Mouse (Mus musculus) embryonic facial prominence, embryonic 11.5 days (tissue): ENCODE data around the gene 9530053A07Rik. TPM values are rescaled to one million over a fixed set of nuclear protein-coding genes. Genes with fewer than 3 reads are reported as not detected.

Experiments used
- ATAC-seq: fragments of 200-750 bp; cut with Nextera tagmentation; replicated peaks from 2 replicates; pipeline ENCODE4 v1.8.0; 2017; ENCODE audit warnings: low read depth; ENCODE audit not compliant: insufficient number of reproducible peaks, low FRiP score, low TSS enrichment
- DNase-seq: peaks from one replicate; pipeline ENCODE4 v3.0.0-alpha.2; 2015; ENCODE audit warnings: low spot score
- H3K27ac ChIP-seq: fragments of 300-500 bp; sonication (generic); replicated peaks from 2 replicates; pipeline ENCODE4 v1.5.1; 2014; ENCODE audit warnings: mild to moderate bottlenecking, low read depth, low read length, control low read depth
- H3K27me3 ChIP-seq: fragments of 300-500 bp; sonication (generic); 2 replicates; pipeline ENCODE4 v1.6.1; 2014; ENCODE audit warnings: mild to moderate bottlenecking, low read length, moderate library complexity, mixed read lengths; ENCODE audit not compliant: control insufficient read depth, insufficient read depth
- H3K36me3 ChIP-seq: fragments of 300-500 bp; sonication (generic); replicated peaks from 2 replicates; pipeline ENCODE4 v1.6.1; 2014; ENCODE audit warnings: low read depth, mild to moderate bottlenecking, low read length, moderate library complexity, mixed read lengths; ENCODE audit not compliant: control insufficient read depth, insufficient read depth
- H3K4me1 ChIP-seq: fragments of 300-500 bp; sonication (generic); 2 replicates; pipeline ENCODE4 v1.6.1; 2014; ENCODE audit warnings: low read length, mixed read lengths; ENCODE audit not compliant: control insufficient read depth, insufficient read depth
- H3K4me2 ChIP-seq: fragments of 300-500 bp; sonication (generic); 2 replicates; pipeline ENCODE4 v1.6.1; 2014; ENCODE audit warnings: low read depth, mild to moderate bottlenecking, control low read depth, low read length, moderate library complexity
- H3K4me3 ChIP-seq: fragments of 300-500 bp; sonication (generic); 2 replicates; pipeline ENCODE4 v1.5.1; 2014; ENCODE audit warnings: low read depth, low read length, control low read depth
- H3K9ac ChIP-seq: fragments of 300-500 bp; sonication (generic); replicated peaks from 2 replicates; pipeline ENCODE4 v1.6.1; 2014; ENCODE audit warnings: mild to moderate bottlenecking, control low read depth, low read length
- H3K9me3 ChIP-seq: fragments of 300-500 bp; sonication (generic); replicated peaks from 2 replicates; pipeline ENCODE4 v1.6.1; 2016; ENCODE audit warnings: mild to moderate bottlenecking, low read length, inconsistent platforms, mixed read lengths; ENCODE audit not compliant: control insufficient read depth
- WGBS: fragments of 180-500 bp; shearing (Covaris S2); extraction: QIAGEN DNeasy Blood & Tissue Kit; methylation state at CpG from one replicate; pipeline ENCODE4 v1.1.7; 2014; 5-methylcytosine and 5-hydroxymethylcytosine counted together
- polyA plus RNA-seq: library from polyadenylated mRNA; unstranded; fragments of >200 nt; fragmentation: Nextera tagmentation; extraction: Ambion mirVana; gene quantifications from 2 replicates; pipeline ENCODE4 v1.2.1, GENCODE M21; 2014

Gene 9530053A07Rik
- polyA plus RNA-seq, 1 experiment from 2014 or later: not detected

DNA sequence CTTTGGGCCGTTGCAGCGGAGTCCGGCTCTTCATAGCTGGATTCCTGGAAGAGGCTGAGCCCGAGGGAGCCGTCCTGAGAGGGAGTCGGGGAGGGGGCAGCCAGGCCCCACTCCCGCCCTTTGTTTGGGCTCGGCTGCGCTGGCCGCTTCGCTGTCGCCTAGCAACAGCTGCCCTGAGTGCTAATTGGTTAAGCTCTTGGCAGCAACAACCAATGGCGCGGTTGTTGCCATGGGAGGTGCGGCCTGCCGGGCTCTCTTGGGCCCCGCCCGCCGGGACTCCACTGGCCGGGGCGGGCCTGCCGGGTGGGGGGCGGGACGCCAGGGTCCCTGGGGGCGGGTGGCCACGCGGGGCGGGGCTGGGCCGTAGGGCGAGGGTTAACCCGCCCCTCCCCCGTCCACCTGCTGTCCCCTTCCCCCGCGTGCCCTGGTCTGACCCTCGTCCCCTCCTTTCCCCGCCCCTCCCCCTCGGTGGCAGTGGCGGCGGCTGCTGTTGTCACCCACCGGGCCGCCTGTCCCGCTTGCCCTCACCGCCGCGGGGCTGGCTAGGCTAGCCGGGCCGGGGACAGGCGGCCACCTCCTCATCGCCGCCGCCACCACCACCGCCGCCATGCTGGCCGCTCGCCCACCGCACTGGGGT is 50.6 kb downstream of the 9530053A07Rik start:
- Histone ChIP-seq H3K4me3 (peak overlapping the region; percentile 96), H3K4me2 (peak overlapping the region; percentile 83), H3K27me3 (no peaks in the 10 kb centered on the region), H3K36me3 (peaks cover 33% of the 10 kb centered on the region), H3K9ac (peak overlapping the region; percentile 93), H3K27ac (peak overlapping the region; percentile 91), H3K9me3 (no peaks in the 10 kb centered on the region), H3K4me1 (no peaks in the 10 kb centered on the region)
- under 1% methylated on average over 35 of the region's 56 CpGs for WGBS
- ATAC-seq (peak; percentile 94), DNase-seq (peak; percentile 97)

DNA sequence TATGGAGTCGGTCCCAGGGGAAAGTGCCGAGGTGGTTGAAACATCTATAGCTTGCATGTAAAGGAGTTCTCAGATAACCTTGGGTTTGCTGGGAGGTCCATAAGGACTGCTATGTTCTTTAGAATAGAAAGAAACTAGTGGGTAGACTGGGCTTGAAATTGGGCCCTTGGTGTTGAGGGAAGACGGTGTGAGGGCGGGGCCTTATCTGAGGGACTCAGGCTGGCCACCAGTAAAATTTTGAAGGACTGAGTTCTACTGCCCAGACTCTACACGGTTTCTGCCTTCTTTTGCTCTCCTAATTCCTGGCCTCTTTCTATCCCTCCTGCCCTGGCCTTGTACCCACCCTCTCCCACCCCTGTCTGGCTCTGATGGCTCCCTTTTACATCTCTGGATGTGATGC is 51.6 kb downstream of the 9530053A07Rik start:
- ATAC-seq: no peak
- WGBS: 88% methylated on average over 5 of the region's 5 CpGs
- no peak for DNase-seq
- H3K27me3 ChIP-seq: no peaks in the 10 kb centered on the region
- no peaks in the 10 kb centered on the region for H3K4me1 ChIP-seq
- H3K36me3 ChIP-seq: peaks cover 37% of the 10 kb centered on the region
- peak overlapping the region; percentile 93 for H3K9ac ChIP-seq
- H3K4me3 ChIP-seq: peak overlapping the region; percentile 96
- H3K9me3 ChIP-seq: no peaks in the 10 kb centered on the region
- no peak overlapping the region for H3K27ac ChIP-seq
- peak overlapping the region; percentile 83 for H3K4me2 ChIP-seq

GRCm38 (mm10) chr7:28181376-28181775 is 52.1 kb downstream of the 9530053A07Rik start:
- Histone ChIP-seq H3K9me3 (no peaks in the 10 kb centered on the region), H3K27ac (no peak overlapping the region), H3K4me3 (no peak overlapping the region), H3K9ac (no peak overlapping the region), H3K27me3 (no peaks in the 10 kb centered on the region), H3K4me2 (peak overlapping the region; percentile 83; the same call in 1 of the 2 replicates), H3K4me1 (no peaks in the 10 kb centered on the region), H3K36me3 (peaks cover 41% of the 10 kb centered on the region)
- DNase-seq (no peak), ATAC-seq (no peak)
- WGBS: 90% methylated on average over 12 of the region's 12 CpGs

DNA sequence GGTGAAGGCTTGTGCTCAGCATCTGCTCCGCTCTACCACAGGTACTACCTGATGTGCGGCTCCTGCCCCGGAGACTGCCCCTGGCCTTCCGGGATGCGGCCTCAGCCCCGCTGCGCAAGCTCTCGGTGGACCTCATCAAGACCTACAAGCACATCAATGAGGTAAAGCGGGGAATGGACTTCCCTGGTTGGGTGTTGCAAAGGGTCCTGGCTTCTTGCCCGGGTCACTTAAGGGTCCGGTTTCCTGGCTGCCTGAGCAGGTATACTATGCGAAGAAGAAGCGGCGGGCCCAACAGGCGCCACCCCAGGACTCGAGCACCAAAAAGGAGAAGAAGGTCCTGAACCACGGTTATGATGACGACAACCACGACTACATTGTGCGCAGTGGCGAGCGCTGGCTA is 53.1 kb downstream of the 9530053A07Rik start:
- Histone ChIP-seq H3K4me2 (no peak overlapping the region), H3K4me3 (no peak overlapping the region), H3K9ac (no peak overlapping the region), H3K27ac (no peak overlapping the region), H3K9me3 (no peaks in the 10 kb centered on the region), H3K27me3 (no peaks in the 10 kb centered on the region), H3K4me1 (no peaks in the 10 kb centered on the region), H3K36me3 (peaks cover 43% of the 10 kb centered on the region)
- DNase-seq (no peak), ATAC-seq (no peak)
- 98% methylated on average over 21 of the region's 22 CpGs for WGBS

- H3K27me3 ChIP-seq: no peaks in the 10 kb centered on the region
- no peak overlapping the region; the same call in 1 of the 2 replicates for H3K4me2 ChIP-seq
- no peaks in the 10 kb centered on the region for H3K9me3 ChIP-seq
- no peak for ATAC-seq
- no peak overlapping the region for H3K4me3 ChIP-seq
- H3K27ac ChIP-seq: no peak overlapping the region
- 94% methylated on average over 14 of the region's 14 CpGs for WGBS
- peaks cover 59% of the 10 kb centered on the region for H3K36me3 ChIP-seq
- no peak overlapping the region for H3K9ac ChIP-seq
- DNase-seq: no peak
- no peaks in the 10 kb centered on the region for H3K4me1 ChIP-seq
These were observed 56.6 kb downstream of the 9530053A07Rik start for GRCm38 (mm10) chr7:28185884-28186283.

DNA sequence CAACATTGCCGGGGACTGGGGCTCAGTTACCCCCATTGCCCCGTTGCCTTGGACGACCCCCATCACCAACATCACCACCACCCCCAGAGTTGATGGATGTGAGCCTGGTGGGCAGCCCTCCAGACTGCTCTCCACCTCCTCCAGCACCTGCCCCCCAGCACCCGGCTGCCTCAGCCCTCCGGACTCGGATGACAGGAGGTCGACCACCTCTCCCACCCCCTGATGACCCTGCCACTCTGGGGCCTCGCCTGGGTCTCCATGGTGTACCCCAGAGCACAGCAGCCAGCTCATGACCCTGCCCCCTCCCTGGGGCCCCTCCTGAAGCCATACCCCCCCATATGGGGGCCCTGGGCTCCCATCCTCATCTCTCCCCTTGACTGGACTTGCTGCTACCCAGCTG is 57.4 kb downstream of the 9530053A07Rik start:
- DNase-seq: no peak
- Histone ChIP-seq H3K9ac (no peak overlapping the region), H3K27me3 (no peaks in the 10 kb centered on the region), H3K27ac (no peak overlapping the region), H3K4me2 (no peak overlapping the region), H3K4me1 (no peaks in the 10 kb centered on the region), H3K9me3 (no peaks in the 10 kb centered on the region), H3K4me3 (no peak overlapping the region), H3K36me3 (peaks cover 56% of the 10 kb centered on the region)
- 78% methylated on average over 8 of the region's 8 CpGs for WGBS
- no peak for ATAC-seq

DNA sequence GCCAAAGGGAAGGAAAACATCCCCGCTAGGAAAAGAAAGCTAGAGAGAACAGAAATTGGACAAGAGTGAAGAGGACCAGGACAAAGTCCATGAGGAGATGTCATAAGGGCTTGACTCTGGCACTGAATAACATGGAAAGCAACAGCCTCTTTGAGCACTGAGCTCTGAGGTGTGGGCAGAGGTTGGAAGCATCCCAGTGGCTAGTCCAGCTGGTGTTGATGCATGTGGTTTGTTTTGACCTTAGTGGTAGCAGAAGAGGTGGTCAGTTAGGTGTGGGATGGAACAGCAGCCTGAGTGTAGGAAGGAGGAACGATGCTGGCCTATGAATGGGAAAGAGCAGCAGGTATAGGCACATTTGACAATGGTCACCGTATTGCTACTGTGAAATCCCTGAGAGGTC is 62.2 kb downstream of the 9530053A07Rik start:
- Histone ChIP-seq H3K4me3 (no peak overlapping the region), H3K4me1 (no peaks in the 10 kb centered on the region), H3K27me3 (no peaks in the 10 kb centered on the region), H3K27ac (no peak overlapping the region), H3K4me2 (no peak overlapping the region), H3K36me3 (peaks cover 20% of the 10 kb centered on the region), H3K9ac (no peak overlapping the region), H3K9me3 (no peaks in the 10 kb centered on the region)
- WGBS: 94% methylated on average over 3 of the region's 3 CpGs
- DNase-seq (no peak), ATAC-seq (no peak)

DNA sequence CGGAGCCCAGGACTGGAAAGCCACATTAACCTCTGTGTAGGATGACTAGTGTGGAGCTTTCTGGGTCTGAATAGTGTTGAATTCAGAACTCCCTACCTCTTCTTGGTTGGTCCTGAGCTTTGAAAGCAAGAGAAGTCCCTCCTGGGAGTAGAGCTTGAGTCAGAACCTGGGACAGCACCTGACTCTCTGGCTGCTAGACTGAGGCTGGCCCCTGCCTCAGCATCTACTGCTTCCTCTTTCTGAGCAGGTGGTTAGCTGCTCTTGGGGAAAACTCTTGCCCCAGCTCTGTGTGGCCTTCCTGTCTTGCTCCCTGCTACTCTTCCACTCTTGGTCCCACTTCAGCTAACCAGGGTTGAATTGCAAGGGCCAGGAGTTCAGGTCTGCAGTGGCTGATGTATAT is 62.6 kb downstream of the 9530053A07Rik start:
- Histone ChIP-seq H3K9me3 (no peaks in the 10 kb centered on the region), H3K9ac (no peak overlapping the region), H3K27me3 (no peaks in the 10 kb centered on the region), H3K4me1 (no peaks in the 10 kb centered on the region), H3K27ac (no peak overlapping the region), H3K4me3 (no peak overlapping the region), H3K4me2 (no peak overlapping the region), H3K36me3 (peaks cover 16% of the 10 kb centered on the region)
- 100% methylated on average over 1 of the region's 1 CpGs for WGBS
- no peak for DNase-seq
- ATAC-seq: no peak
